Mouse (Mus musculus): ENCODE measurements around the gene Synpr. TPM values are rescaled to one million over a fixed set of nuclear protein-coding genes. Genes with fewer than 3 reads are reported as not detected.
"Not testable (repeated sequence)": the region's sequence is repeated elsewhere in the genome, so short reads cannot be mapped to it uniquely, and the experiment has no call there.

Gene Synpr
- not detected in 2 replicates for total RNA-seq (2015)
- total RNA-seq (2017): not detected in 2 replicates

DNA sequence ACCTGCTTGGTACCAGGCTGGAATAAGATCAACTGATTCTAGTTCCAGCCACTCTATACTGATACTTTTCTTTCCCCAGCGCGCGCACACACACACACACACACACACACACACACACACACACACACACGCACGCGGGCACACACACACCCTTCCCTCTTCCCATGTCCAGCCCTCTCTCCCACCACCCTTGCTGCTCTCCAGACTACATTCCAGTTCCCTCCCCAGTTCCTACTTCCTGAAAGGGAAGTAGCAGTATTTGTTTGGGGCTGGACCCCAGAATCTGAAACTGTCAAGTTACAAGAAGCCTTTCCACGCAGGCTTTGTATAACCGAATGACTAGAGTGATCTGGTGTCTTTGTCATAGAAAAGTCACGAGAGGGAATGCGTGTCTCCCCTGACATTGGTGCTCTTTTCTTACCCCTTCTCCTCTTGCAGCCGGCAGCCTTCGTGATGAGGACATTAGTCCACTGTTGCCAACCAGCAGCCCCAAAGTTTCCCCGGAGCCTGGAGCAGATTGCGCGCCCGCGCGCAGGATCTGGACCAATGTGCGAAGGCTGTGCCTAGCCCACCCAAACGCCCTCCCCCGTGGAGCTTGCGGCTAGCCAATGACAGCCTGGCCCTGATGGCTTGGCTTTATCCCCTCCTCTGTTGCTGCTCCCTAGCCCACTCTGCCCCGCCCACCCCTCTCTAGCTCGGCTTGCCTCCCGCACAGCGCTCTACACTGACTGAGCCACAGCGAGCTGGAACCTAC, at the start of gene Synpr:
TSS of gene Synpr (plus strand) at position 690 of the 754 bp plus-strand sequence.
- no peak for ATAC-seq (replicated peaks; ENCODE audit: poor library complexity)

DNA sequence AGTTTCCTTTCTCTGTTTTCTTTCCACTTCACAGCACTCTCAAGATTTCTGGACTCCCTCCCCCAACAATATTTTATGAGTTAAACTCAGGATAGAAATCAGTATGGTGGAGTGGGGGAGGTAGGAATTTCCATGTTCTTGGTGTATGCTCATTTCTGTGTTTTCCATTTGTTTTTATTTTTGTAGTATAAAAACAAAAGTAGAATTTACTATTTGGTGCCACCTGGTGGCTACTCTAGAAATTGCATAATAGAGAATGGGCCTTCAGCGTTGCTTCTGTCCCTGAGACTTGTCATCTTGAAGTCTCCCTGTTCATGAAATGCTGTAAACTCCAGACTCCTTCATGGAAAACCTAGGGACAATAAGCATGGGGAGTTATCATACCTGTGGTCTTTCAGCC, 47.7 kb upstream of the Synpr start:
- peak; percentile 60 for ATAC-seq (replicated peaks; ENCODE audit: poor library complexity)

DNA sequence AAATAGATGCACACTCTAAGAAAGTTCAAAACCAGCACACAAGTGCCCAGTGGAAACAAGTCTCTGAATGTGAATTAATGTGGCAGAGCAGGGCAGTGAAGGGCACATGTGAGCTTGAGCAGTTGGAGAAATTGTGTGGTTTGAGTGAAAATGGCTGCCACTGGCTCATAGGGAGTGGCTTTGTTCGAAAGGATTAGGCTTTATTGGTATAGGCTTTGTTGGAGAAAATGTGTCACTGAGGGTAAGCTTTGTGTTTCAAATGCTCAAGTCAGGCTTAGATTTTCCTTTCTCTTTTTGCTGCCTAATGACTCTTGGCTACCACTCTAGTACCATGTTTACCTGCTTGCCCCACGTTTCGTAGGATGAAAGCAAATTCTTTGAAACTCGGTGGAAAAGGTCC, 37.1 kb upstream of the Synpr start:
- ATAC-seq (replicated peaks; ENCODE audit: poor library complexity): no peak

DNA sequence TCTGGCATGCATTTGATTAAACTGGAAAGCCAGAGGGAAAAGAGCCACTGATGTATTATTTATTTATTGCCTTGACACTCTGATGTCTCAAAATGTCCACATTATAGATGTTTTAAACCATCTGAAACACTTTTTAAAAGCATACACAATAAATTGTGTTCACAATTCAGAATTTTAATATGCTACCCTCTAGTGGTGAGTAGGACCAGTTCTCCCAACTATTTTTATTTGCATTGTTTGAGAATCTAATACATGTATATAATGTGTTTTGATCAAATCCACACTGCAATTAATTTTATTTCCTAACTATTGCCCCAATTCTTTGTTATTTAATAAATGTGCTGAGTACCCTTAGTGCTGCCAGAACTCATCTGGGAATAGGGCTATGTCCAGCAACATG, 35.2 kb upstream of the Synpr start:
- ATAC-seq (replicated peaks; ENCODE audit: poor library complexity): no peak

- ATAC-seq (replicated peaks; ENCODE audit: poor library complexity): no peak
Observed at GRCm38 (mm10) chr14:13252594-13252993, 32.0 kb upstream of the Synpr start.

DNA sequence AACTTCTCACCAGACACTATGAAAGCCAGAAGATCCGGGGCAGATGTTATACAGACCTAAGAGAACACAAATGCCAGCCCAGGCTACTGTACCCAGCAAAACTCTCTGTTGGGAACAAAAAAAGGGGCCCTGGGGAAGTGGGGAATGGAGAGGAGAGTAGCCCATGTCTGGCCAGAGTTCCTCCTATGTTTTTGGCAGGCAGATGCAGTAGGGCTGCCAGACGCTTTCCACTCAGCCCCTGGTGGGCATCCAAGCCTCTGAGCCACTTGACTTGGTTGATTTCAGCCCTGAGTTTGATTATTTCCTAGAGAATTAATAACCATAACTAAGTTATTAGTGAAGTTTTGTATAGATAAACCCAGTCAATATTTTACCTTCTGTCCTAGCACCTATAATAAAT, 29.8 kb upstream of the Synpr start:
- ATAC-seq (replicated peaks; ENCODE audit: poor library complexity): not testable (repeated sequence)

DNA sequence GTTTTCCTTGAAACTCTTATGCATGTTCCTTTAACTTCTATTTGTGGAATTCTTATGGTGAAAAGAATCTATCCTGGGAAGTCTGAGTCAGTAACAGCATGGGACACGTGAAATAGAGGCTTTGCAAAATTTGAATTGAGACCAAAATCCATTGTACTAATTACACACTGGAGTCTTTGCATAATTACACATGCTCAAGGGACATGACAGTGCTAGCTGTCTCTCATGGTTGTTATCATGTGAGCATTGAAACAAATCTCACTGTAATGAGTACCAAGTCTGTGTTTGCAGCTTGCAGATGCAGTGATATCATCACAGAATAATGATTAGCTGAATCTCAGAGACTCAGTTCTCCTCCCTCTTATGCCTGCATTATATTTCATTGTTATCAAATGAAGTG, 22.2 kb upstream of the Synpr start:
- ATAC-seq (replicated peaks; ENCODE audit: poor library complexity): no peak

DNA sequence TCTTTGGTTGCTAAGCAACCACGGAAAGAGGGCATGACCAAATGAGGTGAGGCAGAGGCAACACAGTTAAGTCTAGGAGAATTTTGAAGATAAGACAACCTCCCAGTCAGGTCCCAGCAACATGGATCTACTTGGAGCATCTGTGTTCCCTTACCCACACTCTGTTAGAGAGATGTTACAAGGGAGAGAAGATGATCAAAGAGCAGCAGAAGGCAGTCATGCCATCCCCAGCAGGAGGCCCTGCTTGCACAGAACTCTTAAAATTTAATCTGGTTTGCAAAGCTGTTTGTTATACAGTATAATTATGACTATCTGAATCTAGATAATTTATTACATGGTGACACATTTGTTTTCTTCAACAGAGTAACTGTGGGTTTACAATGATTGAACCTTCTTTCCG, 18.2 kb upstream of the Synpr start:
- ATAC-seq (replicated peaks; ENCODE audit: poor library complexity): no peak

DNA sequence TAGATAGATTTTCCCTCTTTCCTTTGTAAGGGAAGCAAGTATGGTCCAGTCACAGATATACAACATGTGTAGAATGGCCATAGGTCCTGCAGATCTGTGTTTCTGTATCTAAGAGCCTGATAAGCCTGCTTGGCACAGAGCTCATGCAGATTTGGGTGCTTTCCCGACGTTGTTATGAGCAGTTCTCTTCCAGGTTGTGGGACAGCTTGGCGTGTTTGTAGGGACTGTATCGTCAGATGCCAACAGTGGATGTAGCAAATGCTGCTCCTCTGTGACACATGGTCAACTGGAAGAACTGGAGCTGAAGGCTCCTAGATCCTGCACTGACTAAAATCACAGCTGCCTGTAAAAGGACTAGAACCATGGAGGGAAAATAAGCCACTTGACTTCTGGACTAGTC, 17.4 kb upstream of the Synpr start:
- ATAC-seq (replicated peaks; ENCODE audit: poor library complexity): no peak

DNA sequence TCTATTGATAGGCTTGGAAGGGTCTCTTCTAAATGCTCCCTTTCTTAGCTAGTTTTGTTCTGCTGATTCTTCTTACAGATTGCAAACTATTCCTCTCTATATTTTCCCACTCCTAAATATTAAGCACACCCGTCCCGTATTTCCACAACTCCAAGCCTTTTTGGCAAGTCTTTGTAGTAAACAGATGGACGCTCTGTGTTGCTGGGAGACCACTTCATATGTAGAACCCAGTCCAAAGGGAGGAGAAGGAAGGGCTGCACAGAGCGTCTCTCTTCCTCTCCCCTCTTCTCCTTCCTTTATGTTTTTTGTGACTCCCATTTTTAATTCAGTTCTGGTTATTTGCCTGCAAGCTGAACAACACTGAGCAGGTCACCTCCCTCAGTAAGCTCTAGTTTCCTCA, 1.4 kb upstream of the Synpr start:
- ATAC-seq (replicated peaks; ENCODE audit: poor library complexity): no peak

GRCm38 (mm10) chr14:13284845-13285198, 242 bp downstream of the Synpr start:
- no peak for ATAC-seq (replicated peaks; ENCODE audit: poor library complexity)

GRCm38 (mm10) chr14:13285341-13286130, 956 bp downstream of the Synpr start:
- ATAC-seq (replicated peaks; ENCODE audit: poor library complexity): no peak

DNA sequence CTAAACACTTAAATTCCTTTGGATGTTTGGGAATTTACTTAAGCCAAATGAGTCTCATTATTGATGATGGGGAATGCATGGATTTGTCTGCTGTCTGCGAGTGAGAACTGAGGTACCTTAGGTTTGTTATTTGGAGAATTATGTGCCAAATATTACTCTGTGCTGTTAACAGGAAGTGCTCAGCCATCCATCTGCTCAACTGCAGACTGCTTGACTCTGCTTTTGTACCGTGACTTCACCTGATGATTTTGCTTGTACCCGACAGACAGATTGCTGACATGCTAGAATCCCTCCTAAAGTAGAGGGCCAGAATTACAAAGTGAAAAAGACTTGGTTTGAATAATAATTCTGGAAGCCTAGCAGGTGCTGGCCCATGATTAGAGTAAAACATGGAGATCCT, 9.6 kb downstream of the Synpr start:
- no peak for ATAC-seq (replicated peaks; ENCODE audit: poor library complexity)

DNA sequence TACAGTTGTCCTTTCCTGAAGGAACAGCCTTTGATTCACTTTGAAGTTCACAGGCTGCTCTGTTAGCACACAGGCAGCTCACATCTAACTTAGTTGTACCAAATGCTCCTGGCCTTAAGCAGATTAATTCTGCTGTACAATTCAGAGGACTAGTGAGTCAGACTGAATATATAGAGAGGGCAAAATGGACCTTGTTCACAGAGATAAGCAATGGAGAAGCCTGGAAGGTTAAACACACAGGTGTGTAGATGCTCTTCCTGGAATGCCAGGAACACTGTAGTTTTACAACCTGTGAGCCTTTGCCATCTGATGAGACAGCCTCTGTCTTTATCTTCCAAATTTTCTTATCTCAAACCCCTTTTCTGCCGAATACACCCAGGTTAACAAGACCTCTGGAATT, 29.7 kb downstream of the Synpr start:
- no peak for ATAC-seq (replicated peaks; ENCODE audit: poor library complexity)

GRCm38 (mm10) chr14:13328461-13328860, 43.9 kb downstream of the Synpr start:
- peak; percentile 95 for ATAC-seq (replicated peaks; ENCODE audit: poor library complexity)

GRCm38 (mm10) chr14:13332497-13333306, 48.1 kb downstream of the Synpr start:
- ATAC-seq (replicated peaks; ENCODE audit: poor library complexity): no peak

GRCm38 (mm10) chr14:13333372-13333771, 48.8 kb downstream of the Synpr start:
- no peak for ATAC-seq (replicated peaks; ENCODE audit: poor library complexity)

GRCm38 (mm10) chr14:13336162-13336561, 51.6 kb downstream of the Synpr start:
- ATAC-seq (replicated peaks; ENCODE audit: poor library complexity): no peak

DNA sequence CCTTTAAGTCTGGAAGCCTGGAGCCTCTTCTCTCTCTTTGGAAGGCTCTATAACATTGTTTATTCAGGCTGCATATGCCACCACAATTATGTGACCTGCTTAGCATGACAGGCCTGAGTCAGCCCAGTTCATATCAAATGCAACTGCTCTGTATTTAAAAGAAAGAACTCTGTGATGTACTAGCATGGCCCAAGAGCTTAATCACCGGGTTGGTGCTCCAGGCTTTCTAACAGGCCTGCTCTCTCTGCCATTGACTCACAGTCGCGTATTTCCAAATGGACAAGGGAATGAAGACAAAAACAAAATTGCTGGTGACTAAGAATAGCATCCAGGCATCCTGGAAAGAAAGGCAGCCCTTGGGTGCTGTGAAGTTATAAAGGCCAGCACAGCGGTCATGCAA, 56.1 kb downstream of the Synpr start:
- no peak for ATAC-seq (replicated peaks; ENCODE audit: poor library complexity)

- ATAC-seq (replicated peaks; ENCODE audit: poor library complexity): no peak
Observed at GRCm38 (mm10) chr14:13344240-13344639, 59.7 kb downstream of the Synpr start.

GRCm38 (mm10) chr14:13349170-13349865, 64.7 kb downstream of the Synpr start:
- peak; percentile 92 for ATAC-seq (replicated peaks; ENCODE audit: poor library complexity)
